Mouse (Mus musculus) c-Kit-positive CD71-positive TER-119-positive erythroid progenitor cells, embryonic 14.5 days (primary cell): ENCODE results near the gene Chrm1.
A peak's percentile ranks its signal among the peaks of the same experiment; 100 is the strongest.
"Not testable (repeated sequence)": the region's sequence is repeated elsewhere in the genome, so short reads cannot be mapped to it uniquely, and the experiment has no call there.

Experiments
- DNase-seq: peaks from one replicate; pipeline ENCODE4 v3.0.0-alpha.2; 2013; ENCODE audit warnings: low spot score

The Chrm1 gene

GRCm38 (mm10) chr19:8716767-8717475 is 53.3 kb downstream of the Chrm1 start:
- DNase-seq, result no peak

- peak; percentile 82 for DNase-seq
Measured at GRCm38 (mm10) chr19:8718357-8718756, 54.8 kb downstream of the Chrm1 start.

GRCm38 (mm10) chr19:8719037-8719436 is 55.4 kb downstream of the Chrm1 start:
- DNase-seq, result not testable (repeated sequence)

DNA sequence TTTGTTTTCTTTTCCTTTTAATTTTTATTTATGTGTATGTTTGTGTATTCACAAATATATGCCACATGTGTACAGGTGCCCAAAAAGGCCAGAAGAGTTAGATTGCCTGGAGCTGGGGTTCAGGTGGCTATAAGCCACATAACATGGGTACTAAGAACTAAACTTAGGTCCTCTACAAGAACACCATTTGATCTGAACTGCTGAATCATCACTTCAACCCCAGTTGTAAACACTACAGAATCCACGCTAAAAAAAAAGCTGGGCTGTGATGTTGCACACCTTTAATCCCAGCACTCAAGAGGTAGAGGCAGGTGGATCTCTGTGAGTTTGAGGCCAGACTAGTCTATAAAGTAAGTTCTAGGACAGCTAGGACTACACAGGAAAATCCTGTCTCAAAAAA is 57.8 kb downstream of the Chrm1 start:
- no peak for DNase-seq

DNA sequence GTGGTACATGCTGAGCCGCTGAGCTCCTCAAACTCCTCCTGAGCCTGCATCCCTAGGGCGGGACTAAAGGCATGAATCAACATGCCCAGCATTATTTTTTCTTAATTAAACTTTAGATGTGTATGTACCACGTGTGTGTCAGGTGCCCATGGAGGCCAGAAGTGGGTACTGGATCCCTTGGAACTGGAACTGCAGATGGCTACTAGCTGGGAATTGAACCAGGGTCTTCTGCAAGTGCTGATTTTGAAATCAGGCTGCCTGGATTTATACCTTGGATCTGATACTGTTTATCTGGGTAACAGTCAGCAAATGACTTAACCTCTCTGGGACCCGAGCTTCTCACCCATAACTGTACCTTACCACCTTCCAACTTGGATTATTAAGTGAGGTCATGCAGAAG is 58.4 kb downstream of the Chrm1 start:
- no peak for DNase-seq

GRCm38 (mm10) chr19:8722559-8722906 is 58.9 kb downstream of the Chrm1 start:
- DNase-seq, result no peak

DNA sequence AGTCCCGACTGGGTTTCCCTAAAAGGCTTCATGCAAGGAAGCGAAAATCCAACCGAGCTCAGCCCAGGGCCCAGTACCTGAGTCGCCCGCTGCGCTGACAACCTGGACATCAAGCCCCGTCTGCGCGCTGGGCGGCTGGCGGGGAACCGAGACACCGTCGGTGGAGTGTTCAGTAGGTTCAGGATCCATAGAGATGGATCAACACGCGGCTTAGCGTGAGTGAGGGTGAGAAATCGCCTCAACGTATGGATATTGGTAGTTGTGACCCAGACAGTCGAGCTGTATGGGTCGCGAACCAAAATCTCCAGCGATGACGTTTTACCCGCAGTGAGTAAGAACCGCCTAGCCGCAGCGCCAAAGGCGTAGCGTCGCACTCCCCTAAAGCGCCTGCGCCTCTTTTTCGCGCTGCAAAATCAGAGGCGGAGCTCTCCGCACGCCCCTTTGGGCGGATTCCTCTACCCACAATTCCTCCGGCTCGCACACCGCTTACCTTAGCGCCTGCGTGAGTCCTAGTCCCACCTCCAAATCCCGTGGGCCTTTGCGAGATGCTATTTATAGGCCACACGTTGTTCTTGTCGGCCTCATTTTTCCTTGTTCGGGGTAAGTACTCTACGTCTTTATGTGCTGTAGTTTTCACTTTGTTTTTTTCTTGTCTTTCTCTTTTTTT is 59.5 kb downstream of the Chrm1 start, which contains the start of gene Slc3a2:
TSS of gene Slc3a2 (minus strand) at position 463 of the 667 bp plus-strand sequence.
- peak; percentile 97 for DNase-seq

DNA sequence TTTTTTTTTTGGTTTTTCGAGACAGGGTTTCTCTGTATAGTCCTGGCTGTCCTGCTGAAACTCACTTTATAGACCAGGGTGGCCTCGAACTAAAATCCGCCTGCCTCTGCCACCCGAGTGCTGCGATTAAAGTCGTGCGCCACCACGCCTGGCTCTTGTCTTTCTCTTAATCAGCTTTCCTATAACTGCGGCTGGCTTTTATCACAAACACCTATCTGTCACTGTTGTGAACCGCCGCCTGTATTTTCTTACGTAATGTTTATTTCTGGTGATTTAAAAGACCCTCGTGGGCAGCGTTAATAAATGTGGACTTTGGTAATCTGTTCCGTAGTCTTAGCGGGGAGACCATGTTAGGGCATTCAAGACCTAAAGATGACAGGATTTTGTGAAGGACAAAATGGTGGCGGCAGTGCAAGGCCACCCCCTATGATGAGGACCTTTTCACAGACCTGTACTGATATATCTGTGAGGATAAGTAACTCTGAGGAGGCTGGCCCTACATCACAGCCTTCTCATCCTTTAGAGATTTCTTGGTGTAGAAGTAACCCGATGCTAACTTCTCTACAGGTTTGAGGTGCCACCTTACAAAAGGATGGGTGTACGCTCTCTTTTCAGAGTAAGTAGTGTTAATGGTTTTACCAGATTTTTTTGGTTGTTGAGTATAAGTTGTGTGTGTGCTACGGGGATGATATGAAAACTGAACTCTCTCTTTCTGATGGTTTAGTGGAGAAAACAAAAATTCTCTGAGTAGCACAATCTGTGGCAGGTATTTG is 60.2 kb downstream of the Chrm1 start:
- no peak for DNase-seq

GRCm38 (mm10) chr19:8724392-8724791 is 60.8 kb downstream of the Chrm1 start:
- no peak for DNase-seq

DNA sequence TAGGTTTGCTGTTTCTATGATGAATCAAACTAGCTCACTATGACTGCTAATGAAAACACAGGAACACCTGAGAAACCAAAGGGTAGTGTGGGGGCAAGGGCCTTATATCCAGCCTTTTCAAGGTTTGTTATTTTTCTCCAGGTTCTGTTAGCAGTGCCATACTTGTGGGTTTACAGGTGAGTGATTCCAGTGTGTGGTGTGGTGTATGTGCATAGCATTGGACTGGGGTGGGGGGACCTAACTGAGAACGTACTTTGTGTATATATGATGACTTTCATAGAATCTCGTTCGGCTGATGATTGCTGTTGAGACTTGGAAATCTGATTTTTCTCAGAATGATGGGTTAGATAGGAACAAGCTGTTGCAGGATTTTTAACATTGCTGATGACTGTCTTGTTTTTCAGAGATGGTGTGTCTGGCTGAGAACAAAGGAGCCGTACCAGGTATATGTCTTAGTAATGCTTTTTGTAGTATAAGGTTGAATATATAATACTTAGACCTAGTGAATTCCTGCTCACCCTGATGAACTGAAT is 61.6 kb downstream of the Chrm1 start:
- no peak for DNase-seq

- DNase-seq, result no peak
Measured at GRCm38 (mm10) chr19:8726609-8727390, 63.2 kb downstream of the Chrm1 start.

- DNase-seq, result no peak
Measured at GRCm38 (mm10) chr19:8727495-8728114, 64.0 kb downstream of the Chrm1 start.

GRCm38 (mm10) chr19:8728335-8729099 is 64.9 kb downstream of the Chrm1 start:
- not testable (repeated sequence) for DNase-seq
